Mouse (Mus musculus): ENCODE data around the gene Hipk4.

DNA sequence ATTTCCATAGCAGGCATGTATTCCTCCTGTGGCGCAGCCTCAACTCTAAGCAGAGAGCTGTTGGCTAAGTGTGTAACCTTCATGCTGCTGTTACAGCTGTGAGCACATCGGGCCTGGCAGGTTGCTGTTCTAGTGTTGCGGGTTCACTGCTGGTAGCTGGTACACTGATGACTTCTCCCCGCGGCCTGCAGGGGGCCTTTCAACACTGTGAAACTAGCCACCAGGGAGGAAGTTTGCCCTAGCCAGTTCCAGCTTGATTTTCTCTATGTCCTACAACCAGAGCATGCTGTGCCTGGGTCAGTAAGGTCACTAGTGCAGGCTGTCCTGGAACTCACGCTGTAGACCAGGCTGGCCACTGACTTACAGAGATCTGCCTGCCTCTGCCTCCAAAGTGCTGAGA lies 53.8 kb downstream of the Hipk4 start:
- peak; percentile 70 for TF ChIP-seq CTCF (IDR thresholded peaks at IDR 0.05)
- no peak for TF ChIP-seq EP300 (IDR thresholded peaks at IDR 0.05)

Measured in lung, postnatal 0 days (tissue).